Mouse (Mus musculus) ES-Bruce4 (cell line): ENCODE results near the gene Msl1.

Experiments
- CTCF ChIP-seq: IDR thresholded peaks from one replicate; pipeline ENCODE4 v1.8.1; 2011; ENCODE audit warnings: low read depth, low read length
- EP300 ChIP-seq: IDR thresholded peaks from 2 replicates; pipeline ENCODE4 v1.6.1; 2011; ENCODE audit warnings: low read depth, low read length; ENCODE audit not compliant: insufficient read depth
- POLR2A ChIP-seq: IDR thresholded peaks from one replicate; pipeline ENCODE4 v1.8.1; 2011; ENCODE audit warnings: low read length; ENCODE audit not compliant: insufficient read depth

- TF ChIP-seq EP300 (0 out of 2 replicates have a peak, but pooled peaks have one; percentile 4), CTCF (peak; percentile 91), POLR2A (no peak)
Measured at GRCm38 (mm10) chr11:98754621-98755181, 40.6 kb upstream of the Msl1 start.
